Mouse (Mus musculus) cortical plate, adult 2 months (tissue): ENCODE measurements around the gene Mta1. TPM values are rescaled to one million over a fixed set of nuclear protein-coding genes. Genes with fewer than 3 reads are reported as not detected.

Source experiments
- H3K27ac ChIP-seq: fragments of 200-500 bp; 2 replicates; pipeline ENCODE4 v1.5.1; 2012; ENCODE audit warnings: low read length, control low read depth, inconsistent platforms; ENCODE audit not compliant: insufficient read depth
- H3K4me1 ChIP-seq: fragments of 200-500 bp; 2 replicates; pipeline ENCODE4 v1.6.1; 2011; ENCODE audit warnings: low read length; ENCODE audit not compliant: control insufficient read depth, insufficient read depth
- H3K4me3 ChIP-seq: fragments of 200-500 bp; 2 replicates; pipeline ENCODE4 v1.5.1; 2011; ENCODE audit warnings: mild to moderate bottlenecking, low read length, control low read depth; ENCODE audit not compliant: insufficient read depth
- CTCF ChIP-seq: fragments of 200-500 bp; IDR thresholded peaks from 2 replicates; pipeline ENCODE4 v1.5.1; 2011; ENCODE audit warnings: mild to moderate bottlenecking, control low read depth, low read length; ENCODE audit not compliant: insufficient read depth; ENCODE audit errors: extremely low read depth
- POLR2A ChIP-seq: fragments of 200-500 bp; IDR thresholded peaks from 2 replicates; pipeline ENCODE4 v1.6.1; 2011; ENCODE audit warnings: mild to moderate bottlenecking, low read length, control low read depth; ENCODE audit not compliant: insufficient read depth; ENCODE audit errors: extremely low read depth
- polyA plus RNA-seq: library from polyadenylated mRNA; depleted of rRNA; stranded (reverse); fragments of >200 nt; gene quantifications from 2 replicates; pipeline ENCODE4 v1.2.3, GENCODE M21; 2012; rRNA removed

Mta1 gene
- polyA plus RNA-seq, 1 experiment = 68.7 TPM

DNA sequence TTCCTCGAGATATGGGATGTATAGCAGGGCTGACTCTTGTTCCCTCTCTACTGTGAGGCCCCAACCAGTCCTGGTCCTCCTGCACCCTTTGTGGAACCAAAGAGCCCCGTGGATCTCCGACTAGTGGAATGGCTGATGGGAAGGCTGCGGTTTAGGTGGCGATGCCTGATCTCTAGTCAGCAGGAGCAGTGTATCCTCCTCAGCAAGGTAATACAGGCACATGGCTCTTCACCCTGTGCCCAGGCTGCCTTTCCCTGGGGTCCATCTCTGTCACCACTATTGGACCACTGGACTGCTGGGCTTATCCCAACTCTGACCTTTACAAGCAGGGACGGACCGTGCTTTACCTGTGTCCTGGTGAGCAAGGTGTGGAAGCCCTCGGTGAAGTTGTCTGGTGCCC lies 59.4 kb downstream of the Mta1 start:
- TF ChIP-seq CTCF (no peak), POLR2A (no peak)
- no peak overlapping the region for H3K4me3 ChIP-seq
- H3K27ac ChIP-seq = no peak overlapping the region
- no peaks in the 10 kb centered on the region for H3K4me1 ChIP-seq

DNA sequence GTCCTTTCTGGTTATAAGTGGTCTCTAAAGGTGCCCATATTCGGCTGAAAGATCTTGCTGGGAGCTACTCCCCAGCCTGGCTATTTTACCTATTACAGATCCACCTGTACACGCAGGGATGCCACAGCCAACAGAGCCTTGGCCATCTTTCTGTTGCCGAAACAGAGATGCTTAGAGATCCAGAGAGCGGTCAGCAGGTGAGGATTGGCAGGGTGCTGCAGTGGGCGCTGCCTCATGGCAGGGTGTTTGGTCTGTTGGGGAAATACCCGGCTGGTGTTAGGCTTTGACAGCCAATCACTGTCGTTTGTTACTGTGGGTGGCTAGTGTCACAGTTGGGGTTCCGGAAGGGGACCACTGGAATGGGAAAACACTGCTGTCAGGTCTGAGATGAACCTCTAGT lies 59.9 kb downstream of the Mta1 start:
- Histone ChIP-seq H3K27ac (no peak overlapping the region), H3K4me3 (no peak overlapping the region), H3K4me1 (no peaks in the 10 kb centered on the region)
- no peak for TF ChIP-seq CTCF
- no peak for TF ChIP-seq POLR2A

DNA sequence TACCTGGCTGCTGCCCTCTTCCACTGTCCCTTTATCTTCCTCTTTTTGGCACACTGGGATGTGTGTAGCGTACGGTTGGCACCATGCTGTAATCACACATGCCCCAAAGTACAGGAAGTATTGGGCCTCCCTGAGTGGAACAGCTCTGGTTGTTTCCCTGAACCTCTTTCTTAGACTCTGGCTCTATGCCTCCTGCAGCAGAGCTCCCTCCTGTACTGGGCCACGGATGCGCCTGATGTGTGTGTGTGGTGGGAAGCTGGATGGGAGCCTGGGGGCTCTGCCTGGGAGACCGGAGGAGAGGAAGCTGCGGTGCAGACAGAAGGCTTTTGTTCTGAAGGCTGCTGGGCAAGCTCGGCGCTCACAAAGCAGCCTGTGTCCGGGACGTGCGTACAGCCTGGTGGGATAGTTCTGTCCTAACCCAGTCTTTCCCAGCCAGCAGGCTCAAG lies 65.5 kb downstream of the Mta1 start:
- TF ChIP-seq POLR2A (no peak), CTCF (no peak)

DNA sequence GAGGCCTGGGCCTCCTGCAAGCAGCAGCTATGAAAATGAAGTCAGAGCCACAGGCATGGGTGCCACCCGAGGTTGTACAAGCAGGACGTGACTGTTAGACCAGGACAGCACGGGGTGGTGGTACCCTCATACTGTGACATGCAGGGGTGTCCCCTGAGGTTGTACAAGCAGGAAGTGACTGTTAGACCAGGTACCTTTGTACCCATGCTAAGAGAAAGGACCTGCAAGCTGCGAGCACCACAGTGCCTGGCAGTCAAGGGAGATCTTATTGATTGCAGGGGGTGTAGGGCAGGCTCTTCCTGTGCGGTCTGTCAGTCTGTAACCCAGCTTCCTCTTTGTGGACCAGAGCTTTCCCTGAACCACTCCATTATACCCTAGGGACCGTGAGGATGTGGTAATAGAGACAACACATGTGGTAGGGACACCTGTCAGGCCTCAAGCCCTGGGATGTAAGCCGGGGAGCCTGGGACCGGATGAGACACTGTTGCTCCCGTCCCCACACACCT lies 70.0 kb downstream of the Mta1 start:
- Histone ChIP-seq H3K27ac (no peak overlapping the region), H3K4me3 (no peak overlapping the region), H3K4me1 (no peaks in the 10 kb centered on the region)
- TF ChIP-seq POLR2A (no peak), CTCF (no peak)

More for the DNA sequence above, 65.5 kb downstream of the Mta1 start:
- Histone ChIP-seq H3K27ac (peak overlapping the region; percentile 74; the same call in 1 of the 2 replicates), H3K4me1 (no peaks in the 10 kb centered on the region), H3K4me3 (no peak overlapping the region)

DNA sequence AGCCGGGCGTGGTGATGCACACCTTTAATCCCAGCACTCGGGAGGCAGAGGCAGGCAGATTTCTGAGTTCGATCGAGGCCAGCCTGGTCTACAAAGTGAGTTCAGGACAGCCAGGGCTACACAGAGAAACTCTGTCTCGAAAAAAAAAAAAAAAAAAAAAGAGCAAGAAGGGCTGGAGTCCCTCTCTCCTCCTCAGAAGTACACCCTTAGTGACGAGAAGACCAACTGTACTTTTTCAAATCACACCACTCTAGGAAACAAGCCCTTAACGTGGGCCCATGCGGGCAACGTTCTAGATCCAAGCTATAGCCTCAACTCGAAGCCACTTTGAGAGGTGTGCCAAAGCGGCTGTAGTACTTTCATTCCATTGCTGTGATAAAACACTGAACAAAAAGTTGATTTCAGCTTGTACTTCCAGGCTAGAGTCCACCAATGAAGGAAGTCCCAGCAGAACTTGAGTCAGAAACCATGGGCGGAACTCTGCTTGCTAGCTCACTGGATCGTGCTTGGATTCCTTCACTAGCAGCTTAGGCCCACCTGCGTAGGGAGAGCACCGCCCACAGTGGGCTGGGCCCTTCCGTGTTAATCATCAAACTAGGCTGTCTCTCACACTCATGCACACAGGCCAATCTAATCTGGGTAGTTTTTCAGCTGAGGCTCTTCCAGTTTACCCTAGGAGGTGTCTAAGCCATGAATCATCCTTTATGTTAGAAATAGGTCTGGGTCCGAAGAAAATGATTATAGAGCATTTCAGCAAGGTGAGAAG lies 79.1 kb downstream of the Mta1 start:
- Histone ChIP-seq H3K4me1 (no peaks in the 10 kb centered on the region), H3K4me3 (no peak overlapping the region), H3K27ac (no peak overlapping the region)
- TF ChIP-seq CTCF = no peak
- TF ChIP-seq POLR2A = no peak

DNA sequence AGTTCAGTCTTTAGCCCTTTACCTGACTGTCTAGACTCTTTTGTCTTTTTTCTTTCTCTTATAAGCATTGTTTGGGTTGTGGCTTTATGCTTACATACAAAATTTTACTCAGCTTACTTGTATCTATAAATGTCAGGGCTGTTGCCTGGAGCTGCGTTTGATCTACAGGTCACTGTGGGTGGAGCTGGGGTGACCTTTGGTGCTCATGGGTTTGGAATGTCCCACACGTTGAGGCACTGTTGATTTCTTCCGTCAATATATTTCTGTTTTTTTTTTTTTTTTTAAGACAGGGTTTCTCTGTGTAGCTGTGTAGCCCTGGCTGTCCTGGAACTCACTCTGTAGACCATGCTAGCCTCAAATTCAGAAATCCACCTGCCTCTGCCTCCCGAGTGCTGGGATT lies 82.9 kb downstream of the Mta1 start:
- H3K4me1 ChIP-seq = no peaks in the 10 kb centered on the region
- TF ChIP-seq CTCF = no peak
- no peak for TF ChIP-seq POLR2A

DNA sequence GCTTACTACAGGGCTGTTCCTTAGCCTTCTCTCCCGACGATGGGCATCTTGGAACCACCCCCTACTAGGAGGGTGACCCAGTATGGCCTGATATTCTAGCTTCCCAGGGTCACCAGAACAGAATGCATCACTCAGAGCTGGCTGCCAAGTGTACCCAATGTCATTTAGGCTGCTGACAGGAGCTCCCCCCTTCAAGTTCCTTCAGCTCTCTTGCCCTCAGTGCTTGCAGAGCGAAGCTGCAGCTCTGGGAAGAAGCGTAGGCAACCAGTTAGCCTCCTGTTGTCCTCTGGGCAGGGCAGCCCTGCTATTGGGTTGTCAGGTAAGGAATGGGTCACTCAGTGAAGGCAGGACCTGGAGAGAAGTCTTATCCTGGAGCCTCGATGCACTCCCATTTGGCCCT lies 86.9 kb downstream of the Mta1 start:
- no peak overlapping the region for H3K27ac ChIP-seq
- H3K4me3 ChIP-seq = no peak overlapping the region; the same call in 1 of the 2 replicates
- TF ChIP-seq CTCF = no peak
- TF ChIP-seq POLR2A = no peak
- peaks cover 1% of the 10 kb centered on the region; the same call in 1 of the 2 replicates for H3K4me1 ChIP-seq

More for the DNA sequence above, 82.9 kb downstream of the Mta1 start:
- Histone ChIP-seq H3K27ac (no peak overlapping the region), H3K4me3 (no peak overlapping the region)

DNA sequence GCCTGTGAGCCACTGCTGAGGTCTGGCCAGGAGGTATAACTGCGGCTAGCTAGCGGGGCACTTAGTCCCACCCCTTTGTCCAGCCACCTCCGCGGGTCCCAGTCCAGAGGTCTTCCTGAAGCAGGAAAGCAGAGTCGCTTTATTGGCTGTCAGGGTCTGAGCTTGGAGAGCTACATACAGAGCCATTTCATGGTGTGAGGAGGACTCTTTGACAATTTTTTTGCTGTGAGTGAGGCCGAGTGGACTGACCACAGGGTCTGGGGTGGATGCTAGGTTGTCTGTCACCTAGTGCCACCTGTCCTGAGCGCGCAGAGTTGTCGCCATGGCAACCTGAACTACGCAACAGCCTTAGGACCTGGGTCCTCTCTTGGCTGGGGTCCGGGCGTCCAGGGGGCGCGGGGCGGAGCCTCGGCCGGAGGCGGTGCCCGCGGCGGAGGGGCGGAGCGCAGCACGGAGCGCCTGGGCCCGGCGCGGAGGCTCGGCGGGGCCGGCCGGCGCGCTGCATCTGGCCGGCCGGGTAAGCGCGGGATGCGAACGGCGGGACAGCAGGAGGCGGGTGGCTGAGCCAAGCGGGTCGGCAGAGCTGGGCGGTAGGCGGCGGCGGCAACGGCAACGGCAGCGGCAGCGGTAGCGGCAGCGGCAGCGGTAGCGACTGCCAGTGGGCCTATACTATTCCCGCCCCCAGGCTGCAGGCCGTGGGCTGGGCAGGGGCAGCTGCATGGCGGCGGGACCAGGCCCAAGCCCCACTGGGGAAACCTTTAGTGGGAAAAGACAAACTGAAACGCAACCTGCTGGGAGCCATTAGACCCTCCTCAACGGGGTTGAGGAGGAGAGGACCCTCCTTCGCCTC lies 87.6 kb downstream of the Mta1 start, which contains the start of gene Tmem121:
Gene Tmem121 (plus strand): TSS at position 489 of the 850 bp plus-strand sequence.
- Histone ChIP-seq H3K4me3 (peak within 1 kb of the TSS; percentile 54), H3K27ac (0 out of 2 replicates have a peak within 1 kb of the TSS, but pooled peaks have one; percentile 0), H3K4me1 (peaks cover 1% of the 10 kb centered on the region; the same call in 1 of the 2 replicates)
- TF ChIP-seq POLR2A = no peak
- no peak for TF ChIP-seq CTCF

DNA sequence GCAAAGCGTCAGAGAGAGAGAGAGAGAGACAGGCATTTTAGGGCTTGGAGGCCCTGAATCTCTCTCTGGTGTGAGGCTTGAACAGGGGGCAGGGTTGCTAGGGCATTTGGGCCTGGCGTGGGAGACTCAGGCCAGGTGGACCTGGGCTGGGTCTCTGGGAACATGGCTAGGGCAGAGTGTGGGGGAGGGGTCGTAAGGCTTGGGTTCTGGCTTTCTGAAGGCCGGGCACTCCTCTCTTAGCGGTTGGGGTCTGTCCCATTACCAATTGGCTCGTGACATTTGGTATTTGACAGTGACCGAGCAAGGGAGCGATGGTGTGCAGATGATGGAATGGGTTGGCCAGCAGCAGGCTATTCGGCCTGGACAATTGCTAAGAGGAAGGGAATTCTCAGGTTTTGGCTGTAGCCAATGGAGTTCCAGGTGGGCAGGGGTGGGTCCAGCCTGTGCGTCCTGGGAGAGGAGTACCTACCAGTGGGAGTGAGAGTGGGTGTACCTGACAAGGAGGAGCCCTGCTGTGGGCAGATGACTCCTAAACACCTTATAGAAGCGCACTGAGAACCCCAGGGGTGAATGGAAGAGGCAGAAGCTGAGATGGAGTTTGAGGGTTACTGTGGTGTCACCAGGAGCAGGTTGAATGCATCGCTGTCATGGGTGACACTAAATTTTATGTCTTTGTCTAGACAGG lies 88.4 kb downstream of the Mta1 start:
- H3K4me3 ChIP-seq = peak overlapping the region; percentile 54
- H3K4me1 ChIP-seq = peaks cover 1% of the 10 kb centered on the region; the same call in 1 of the 2 replicates
- TF ChIP-seq POLR2A = no peak
- 0 out of 2 replicates have a peak overlapping the region, but pooled peaks have one; percentile 0 for H3K27ac ChIP-seq

Other genes with a start within 250 kb of the Mta1 start
- 0.04 TPM in 1 of 2 replicates, not detected in the other for gene Gpr132, start 230.1 kb upstream of the Mta1 start, polyA plus RNA-seq
- gene Jag2, start 168.5 kb upstream of the Mta1 start, polyA plus RNA-seq = 42.1 and 51.5 TPM in 2 replicates
- 18.2 and 18.9 TPM in 2 replicates for gene Nudt14, start 156.2 kb upstream of the Mta1 start, polyA plus RNA-seq
- 78.2 and 80.2 TPM in 2 replicates for gene Btbd6, start 121.8 kb upstream of the Mta1 start, polyA plus RNA-seq
- gene Brf1, start 97.6 kb upstream of the Mta1 start, polyA plus RNA-seq = 38.8 and 39.6 TPM in 2 replicates
- 76.3 and 90.3 TPM in 2 replicates for gene Pacs2, start 83.8 kb upstream of the Mta1 start, polyA plus RNA-seq
- 0.21 TPM in 1 of 2 replicates, not detected in the other for gene Tex22, start 23.8 kb upstream of the Mta1 start, polyA plus RNA-seq
- 263 and 281 TPM in 2 replicates for gene Crip2, start 42.0 kb downstream of the Mta1 start, polyA plus RNA-seq
- gene Crip1, start 48.0 kb downstream of the Mta1 start, polyA plus RNA-seq = 67.6 and 70.7 TPM in 2 replicates
- gene Tedc1, start 58.1 kb downstream of the Mta1 start, polyA plus RNA-seq = 1.0 and 2.0 TPM in 2 replicates
- gene Tmem121, start 87.7 kb downstream of the Mta1 start, polyA plus RNA-seq = 40.1 and 40.7 TPM in 2 replicates